Mouse (Mus musculus): ENCODE results near the gene Pdx1.

GRCm38 (mm10) chr5:147300001-147300363, 30.2 kb downstream of the Pdx1 start:
- no peak for TF ChIP-seq CTCF (IDR thresholded peaks at IDR 0.05; ENCODE audit: control insufficient read depth, insufficient read depth, insufficient read length)
- TF ChIP-seq FOSL1 (IDR thresholded peaks at IDR 0.05; ENCODE audit: insufficient read depth, low read length, poor library complexity, severe bottlenecking): no peak
- no peak for TF ChIP-seq USF1 (IDR thresholded peaks at IDR 0.05; ENCODE audit: low read depth)
- TF ChIP-seq MAX (IDR thresholded peaks at IDR 0.05): no peak
- no peak for TF ChIP-seq CEBPB (IDR thresholded peaks at IDR 0.05; ENCODE audit: low read depth)
- no peak for TF ChIP-seq MYOG (IDR thresholded peaks at IDR 0.05; ENCODE audit: control insufficient read depth, extremely low read depth, insufficient read length)
